Mouse (Mus musculus) CH12.LX (cell line): ENCODE results near the gene Khk.

Source experiments
- CTCF ChIP-seq, 2 experiments: IDR thresholded peaks in 1 of 2; conservative IDR thresholded peaks in 1 of 2; 2 replicates each; pipeline ENCODE4 v1.5.1; 2011 to 2012; ENCODE audit warnings: low read depth in 2 of 2, low read length in 2 of 2, improper control_type of control experiment in 1 of 2, inconsistent platforms in 1 of 2, mild to moderate bottlenecking in 1 of 2, moderate library complexity in 1 of 2
- ELF1 ChIP-seq: IDR thresholded peaks from 2 replicates; pipeline ENCODE4 v1.6.1; 2014; ENCODE audit warnings: low read depth, mild to moderate bottlenecking, inconsistent platforms, low read length, improper control_type of control experiment
- GABPA ChIP-seq: IDR thresholded peaks from 2 replicates; pipeline ENCODE4 v1.6.1; 2012; ENCODE audit warnings: low read depth, low read length, improper control_type of control experiment, inconsistent platforms; ENCODE audit not compliant: insufficient replicate concordance
- POLR2A ChIP-seq: IDR thresholded peaks from 2 replicates; pipeline ENCODE4 v1.6.1; 2011; ENCODE audit warnings: low read depth, mild to moderate bottlenecking, improper control_type of control experiment, low read length
- USF1 ChIP-seq: IDR thresholded peaks from 2 replicates; pipeline ENCODE4 v1.6.1; 2014; ENCODE audit warnings: low read depth, mild to moderate bottlenecking, inconsistent platforms, low read length, improper control_type of control experiment
- ZNF384 ChIP-seq: IDR thresholded peaks from 2 replicates; pipeline ENCODE4 v1.6.1; 2012; ENCODE audit warnings: low read depth, low read length, improper control_type of control experiment, inconsistent platforms

DNA sequence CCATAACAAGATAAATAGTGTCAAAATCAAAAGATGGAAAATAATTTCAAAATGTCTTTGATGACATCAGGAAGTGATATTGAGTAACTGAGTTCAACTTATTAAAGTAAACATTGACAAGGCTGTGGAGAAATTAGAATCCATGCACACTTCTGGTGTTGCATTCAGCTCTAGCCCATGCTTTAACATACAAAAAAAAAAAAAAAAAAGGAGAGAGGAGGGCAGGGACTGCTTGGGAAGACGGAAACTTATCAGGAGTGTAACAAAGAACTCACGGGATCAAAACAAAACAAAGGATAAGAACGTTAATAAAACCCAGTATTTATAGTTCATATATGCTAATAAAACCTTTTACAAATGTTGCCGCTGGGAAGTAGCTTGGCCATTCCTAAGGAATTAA is 35.0 kb upstream of the Khk start:
- TF ChIP-seq CTCF (conservative IDR thresholded peaks at IDR 0.05 in 1 of 2, IDR thresholded peaks at IDR 0.05 in 1 of 2; ENCODE audit: low read depth in 2 of 2, low read length in 2 of 2), result no peak
- peak; percentile 54; the same call in 1 of the 2 replicates for TF ChIP-seq ZNF384
- TF ChIP-seq USF1, result no peak
- no peak for TF ChIP-seq POLR2A
- TF ChIP-seq ELF1, result no peak
- TF ChIP-seq GABPA, result no peak
